Mouse (Mus musculus) cerebellum, adult 2 months (tissue): ENCODE results near the gene Slc38a6.

Source experiments
- CTCF ChIP-seq: fragments of 200-500 bp; IDR thresholded peaks from 2 replicates; pipeline ENCODE4 v1.5.1; 2011; ENCODE audit warnings: low read depth, mild to moderate bottlenecking, control low read depth, low read length, moderate library complexity, borderline replicate concordance; ENCODE audit not compliant: insufficient read depth
- POLR2A ChIP-seq: fragments of 200-500 bp; IDR thresholded peaks from 2 replicates; pipeline ENCODE4 v1.6.1; 2011; ENCODE audit warnings: low read length, control low read depth, borderline replicate concordance; ENCODE audit not compliant: insufficient read depth

DNA sequence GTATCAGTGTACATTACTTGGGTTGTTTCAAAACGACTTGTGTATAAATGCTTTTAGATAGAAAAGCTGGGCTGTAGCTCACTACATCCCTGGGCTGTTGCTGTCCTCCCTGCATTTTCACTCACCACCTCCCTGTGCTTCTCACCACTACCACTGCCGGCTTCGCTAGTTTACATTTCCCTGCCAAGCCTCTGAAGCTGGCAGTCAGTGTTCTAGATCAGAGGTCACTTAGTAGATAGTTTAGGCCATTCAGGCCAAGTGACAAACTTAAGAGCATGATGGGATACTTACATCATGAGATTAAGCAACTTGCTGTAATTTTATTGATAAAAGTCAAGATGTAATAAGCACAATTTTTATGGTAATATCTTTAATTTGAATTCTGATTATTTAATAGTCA is 11.7 kb upstream of the Slc38a6 start:
- no peak for TF ChIP-seq CTCF
- no peak for TF ChIP-seq POLR2A
